Mouse (Mus musculus) forebrain, embryonic 16.5 days (tissue): Measurements from ENCODE around the gene Ccdc171. TPM values are rescaled to one million over a fixed set of nuclear protein-coding genes. Genes with fewer than 3 reads are reported as not detected.
A peak's percentile ranks its signal among the peaks of the same experiment; 100 is the strongest.
"Not testable (repeated sequence)": the region's sequence is repeated elsewhere in the genome, so short reads cannot be mapped to it uniquely, and the experiment has no call there.

Source experiments
- ATAC-seq: fragments of 200-750 bp; cut with Nextera tagmentation; 2 replicates; pipeline ENCODE4 v1.8.0; 2017; ENCODE audit warnings: mild to moderate bottlenecking, moderate library complexity
- H3K27ac ChIP-seq: fragments of 300-500 bp; sonication (generic); 2 replicates; pipeline ENCODE4 v1.5.1; 2014; ENCODE audit warnings: low read length, control low read depth
- H3K27me3 ChIP-seq: fragments of 300-500 bp; sonication (generic); replicated peaks from 2 replicates; pipeline ENCODE4 v1.6.1; 2014; ENCODE audit warnings: low read length; ENCODE audit not compliant: control insufficient read depth, insufficient read depth
- H3K36me3 ChIP-seq: fragments of 300-500 bp; sonication (generic); 2 replicates; pipeline ENCODE4 v1.6.1; 2014; ENCODE audit not compliant: control insufficient read depth, insufficient read depth
- H3K4me1 ChIP-seq: fragments of 300-500 bp; sonication (generic); replicated peaks from 2 replicates; pipeline ENCODE4 v1.6.1; 2014; ENCODE audit warnings: low read length; ENCODE audit not compliant: control insufficient read depth, insufficient read depth
- H3K4me2 ChIP-seq: fragments of 300-500 bp; sonication (generic); 2 replicates; pipeline ENCODE4 v1.6.1; 2014; ENCODE audit warnings: mild to moderate bottlenecking, low read length, control low read depth
- H3K4me3 ChIP-seq: fragments of 300-500 bp; sonication (generic); replicated peaks from 2 replicates; pipeline ENCODE4 v1.5.1; 2014; ENCODE audit warnings: mild to moderate bottlenecking, low read length, control low read depth
- H3K9ac ChIP-seq: fragments of 300-500 bp; sonication (generic); replicated peaks from 2 replicates; pipeline ENCODE4 v1.6.1; 2014; ENCODE audit warnings: low read depth, low read length, control low read depth
- H3K9me3 ChIP-seq: fragments of 300-500 bp; sonication (generic); 2 replicates; pipeline ENCODE4 v1.6.1; 2016; ENCODE audit warnings: low read length; ENCODE audit not compliant: control insufficient read depth
- WGBS: fragments of 180-500 bp; shearing (Covaris S2); extraction: QIAGEN DNeasy Blood & Tissue Kit; methylation state at CpG from one replicate; pipeline ENCODE4 v1.1.7; 2014; 5-methylcytosine and 5-hydroxymethylcytosine counted together
- polyA plus RNA-seq: library from polyadenylated mRNA; unstranded; fragments of >200 nt; fragmentation: Nextera tagmentation; extraction: Ambion mirVana; gene quantifications from 2 replicates; pipeline ENCODE4 v1.2.1, GENCODE M21; 2015

Gene Ccdc171
- polyA plus RNA-seq, 1 experiment from 2014 or later: 6.1 TPM

- Histone ChIP-seq H3K4me1 (peaks cover 13% of the 10 kb centered on the region), H3K27me3 (no peaks in the 10 kb centered on the region), H3K9ac (no peak overlapping the region), H3K9me3 (no peaks in the 10 kb centered on the region), H3K27ac (no peak overlapping the region), H3K36me3 (no peaks in the 10 kb centered on the region), H3K4me3 (no peak overlapping the region), H3K4me2 (no peak overlapping the region)
- WGBS: 89% methylated on average over 4 of the region's 4 CpGs
- no peak for ATAC-seq
Measured at GRCm38 (mm10) chr4:83520308-83520707, 5.0 kb upstream of the Ccdc171 start.

- H3K4me1 ChIP-seq: peaks cover 22% of the 10 kb centered on the region
- peak overlapping the region; percentile 63; the same call in 1 of the 2 replicates for H3K27ac ChIP-seq
- no peak overlapping the region for H3K4me2 ChIP-seq
- H3K9ac ChIP-seq: no peak overlapping the region
- WGBS: 13% methylated on average over 5 of the region's 5 CpGs
- H3K9me3 ChIP-seq: no peaks in the 10 kb centered on the region
- no peaks in the 10 kb centered on the region for H3K27me3 ChIP-seq
- H3K36me3 ChIP-seq: no peaks in the 10 kb centered on the region
- no peak overlapping the region for H3K4me3 ChIP-seq
- ATAC-seq: no peak
Measured at GRCm38 (mm10) chr4:83522066-83522465, 3.3 kb upstream of the Ccdc171 start.

GRCm38 (mm10) chr4:83524456-83524842 lies 896 bp upstream of the Ccdc171 start:
- WGBS: under 1% methylated on average over 6 of the region's 6 CpGs

GRCm38 (mm10) chr4:83525690-83526055 lies 328 bp downstream of the Ccdc171 start:
- ATAC-seq: peak; percentile 53
- 0% methylated on average over 18 of the region's 18 CpGs for WGBS
- Histone ChIP-seq H3K4me2 (peak overlapping the region; percentile 96), H3K4me1 (peaks cover 22% of the 10 kb centered on the region), H3K27me3 (no peaks in the 10 kb centered on the region), H3K9ac (peak overlapping the region; percentile 80), H3K27ac (peak overlapping the region; percentile 97), H3K4me3 (peak overlapping the region; percentile 88), H3K36me3 (no peaks in the 10 kb centered on the region), H3K9me3 (no peaks in the 10 kb centered on the region)

More at GRCm38 (mm10) chr4:83524456-83524842, 896 bp upstream of the Ccdc171 start:
- Histone ChIP-seq H3K9ac (peak overlapping the region; percentile 70), H3K4me1 (peaks cover 22% of the 10 kb centered on the region), H3K9me3 (no peaks in the 10 kb centered on the region), H3K4me3 (peak overlapping the region; percentile 88), H3K36me3 (no peaks in the 10 kb centered on the region), H3K27ac (peak overlapping the region; percentile 97), H3K4me2 (peak overlapping the region; percentile 57), H3K27me3 (no peaks in the 10 kb centered on the region)
- ATAC-seq: peak; percentile 1; the same call in 1 of the 2 replicates

- ATAC-seq: no peak
- H3K9ac ChIP-seq: peak overlapping the region; percentile 80
- peak overlapping the region; percentile 88 for H3K4me3 ChIP-seq
- no peaks in the 10 kb centered on the region for H3K36me3 ChIP-seq
- no peaks in the 10 kb centered on the region for H3K27me3 ChIP-seq
- 3% methylated on average over 13 of the region's 13 CpGs for WGBS
- no peaks in the 10 kb centered on the region for H3K9me3 ChIP-seq
- peak overlapping the region; percentile 96 for H3K4me2 ChIP-seq
- peaks cover 22% of the 10 kb centered on the region for H3K4me1 ChIP-seq
- no peak overlapping the region for H3K27ac ChIP-seq
Measured at GRCm38 (mm10) chr4:83526270-83526987, 1.1 kb downstream of the Ccdc171 start.

- no peaks in the 10 kb centered on the region for H3K36me3 ChIP-seq
- no peak overlapping the region for H3K27ac ChIP-seq
- H3K9me3 ChIP-seq: no peaks in the 10 kb centered on the region
- no peak overlapping the region for H3K4me2 ChIP-seq
- no peak overlapping the region for H3K4me3 ChIP-seq
- H3K27me3 ChIP-seq: no peaks in the 10 kb centered on the region
- WGBS: 51% methylated on average over 6 of the region's 6 CpGs
- peaks cover 22% of the 10 kb centered on the region for H3K4me1 ChIP-seq
- ATAC-seq: no peak
- no peak overlapping the region for H3K9ac ChIP-seq
Measured at GRCm38 (mm10) chr4:83526988-83527334, 1.6 kb downstream of the Ccdc171 start.

- no peak for ATAC-seq
- H3K27ac ChIP-seq: no peak overlapping the region
- H3K4me2 ChIP-seq: no peak overlapping the region
Measured at GRCm38 (mm10) chr4:83527921-83528320, 2.6 kb downstream of the Ccdc171 start.

GRCm38 (mm10) chr4:83530060-83530459 lies 4.7 kb downstream of the Ccdc171 start:
- H3K4me3 ChIP-seq, H3K9me3 ChIP-seq, H3K4me1 ChIP-seq, H3K27me3 ChIP-seq, H3K27ac ChIP-seq, ATAC-seq, H3K9ac ChIP-seq, H3K4me2 ChIP-seq, H3K36me3 ChIP-seq: not testable (repeated sequence)
- WGBS: 95% methylated on average over 4 of the region's 4 CpGs

More at GRCm38 (mm10) chr4:83527921-83528320, 2.6 kb downstream of the Ccdc171 start:
- H3K9ac ChIP-seq: no peak overlapping the region
- no peaks in the 10 kb centered on the region for H3K9me3 ChIP-seq
- peaks cover 19% of the 10 kb centered on the region for H3K4me1 ChIP-seq
- H3K4me3 ChIP-seq: no peak overlapping the region
- no peaks in the 10 kb centered on the region for H3K27me3 ChIP-seq
- H3K36me3 ChIP-seq: no peaks in the 10 kb centered on the region

- Histone ChIP-seq H3K4me3 (no peak overlapping the region), H3K27me3 (no peaks in the 10 kb centered on the region), H3K27ac (no peak overlapping the region), H3K4me1 (no peaks in the 10 kb centered on the region), H3K36me3 (no peaks in the 10 kb centered on the region), H3K9me3 (no peaks in the 10 kb centered on the region), H3K9ac (no peak overlapping the region), H3K4me2 (no peak overlapping the region)
- WGBS: 84% methylated on average over 9 of the region's 9 CpGs
- ATAC-seq: no peak
Measured at GRCm38 (mm10) chr4:83533168-83533911, 8.0 kb downstream of the Ccdc171 start.
